Mouse (Mus musculus) natural killer cell, adult 2 months (primary cell): ENCODE data around the gene Trim2.
A peak's percentile ranks its signal among the peaks of the same experiment; 100 is the strongest.

Experiments used
- DNase-seq, 2 experiments: peaks; one replicate each; pipeline ENCODE4 v3.0.0; 2022; ENCODE audit warnings: low spot score in 2 of 2

Trim2 gene

GRCm38 (mm10) chr3:84149831-84150230 lies 156.8 kb downstream of the Trim2 start:
- no peak for DNase-seq

- DNase-seq = no peak
These were observed 165.7 kb downstream of the Trim2 start for GRCm38 (mm10) chr3:84140947-84141346.

GRCm38 (mm10) chr3:84136509-84136908 lies 170.2 kb downstream of the Trim2 start:
- no peak for DNase-seq

- DNase-seq = no peak
These were observed 170.7 kb downstream of the Trim2 start for GRCm38 (mm10) chr3:84135933-84136332.

GRCm38 (mm10) chr3:84135387-84135786 lies 171.3 kb downstream of the Trim2 start:
- no peak for DNase-seq

- peak in 1 of 2 experiments; percentile 3 for DNase-seq
These were observed 175.3 kb downstream of the Trim2 start for GRCm38 (mm10) chr3:84131369-84131768.

GRCm38 (mm10) chr3:84130776-84131175 lies 175.9 kb downstream of the Trim2 start:
- DNase-seq = no peak

- DNase-seq = no peak
These were observed 177.5 kb downstream of the Trim2 start for GRCm38 (mm10) chr3:84128871-84129870.

GRCm38 (mm10) chr3:84127431-84127830 lies 179.2 kb downstream of the Trim2 start:
- no peak for DNase-seq

GRCm38 (mm10) chr3:84126721-84127120 lies 180.0 kb downstream of the Trim2 start:
- peak; percentile 19 to 31 for DNase-seq

- peak; percentile 56 to 70 for DNase-seq
These were observed 180.9 kb downstream of the Trim2 start for GRCm38 (mm10) chr3:84125704-84126289.

- peak in 1 of 2 experiments; percentile 35 for DNase-seq
These were observed 183.2 kb downstream of the Trim2 start for GRCm38 (mm10) chr3:84123461-84123860.

GRCm38 (mm10) chr3:84118718-84119117 lies 188.0 kb downstream of the Trim2 start:
- DNase-seq = no peak

- no peak for DNase-seq
These were observed 188.5 kb downstream of the Trim2 start for GRCm38 (mm10) chr3:84118178-84118577.
